Mouse (Mus musculus) leukemia stem cell, adult 10-12 weeks (primary cell): ENCODE data around the gene Pbxip1. TPM values are rescaled to one million over a fixed set of nuclear protein-coding genes. Genes with fewer than 3 reads are reported as not detected.

Source experiments
- polyA plus RNA-seq: library from polyadenylated mRNA; stranded (reverse); fragments of >175 nt; gene quantifications from 2 replicates; pipeline ENCODE4 v1.2.3, GENCODE M21; 2012; ENCODE audit warnings: low replicate concordance

Pbxip1 gene
- 12.7 and 17.4 TPM in 2 replicates for polyA plus RNA-seq

DNA sequence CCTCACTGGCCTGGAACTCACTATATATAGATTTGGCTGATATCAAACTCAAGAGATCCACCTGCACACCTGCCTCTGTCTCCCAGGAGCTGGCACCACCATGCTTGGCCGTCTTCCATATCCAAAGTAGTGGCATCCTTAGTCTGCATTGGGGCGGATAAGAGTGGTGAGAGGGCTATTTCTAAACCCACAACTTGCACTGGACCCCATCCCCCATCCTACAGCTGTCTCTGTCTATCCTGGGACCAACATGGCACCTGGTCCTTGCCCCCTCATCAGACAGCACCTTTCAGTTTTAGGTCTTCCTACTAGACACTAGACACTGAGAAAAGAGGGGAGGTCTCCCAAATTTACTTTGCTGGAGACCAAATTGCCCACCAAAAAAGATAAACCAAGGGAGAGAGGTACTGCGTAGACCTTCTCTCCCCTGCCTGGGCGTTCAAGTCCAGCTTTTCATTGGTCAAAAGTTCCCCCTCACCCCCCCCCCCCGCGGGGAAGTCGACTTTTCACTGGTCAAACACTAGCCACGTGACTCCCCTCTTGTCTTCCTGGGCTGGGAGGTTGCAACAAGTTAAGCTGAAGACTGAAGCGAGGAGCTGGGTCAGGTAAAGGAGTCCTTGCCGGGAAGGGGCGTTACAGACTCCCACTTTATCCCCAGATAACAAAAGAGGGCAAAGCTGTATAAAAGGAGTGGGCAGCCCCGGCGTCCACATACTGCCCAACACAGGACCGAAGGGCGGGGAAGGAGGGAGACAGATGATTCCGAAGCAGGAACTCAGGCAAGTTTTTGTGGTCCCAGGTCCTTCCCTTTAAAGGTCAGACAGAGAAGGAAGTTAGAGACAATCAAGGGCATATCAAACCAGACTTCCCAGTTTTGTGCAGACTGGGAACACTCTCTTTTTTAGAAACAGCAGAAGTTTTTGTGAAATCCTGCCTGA, at the start of gene Pbxip1:
Gene Pbxip1 (plus strand): TSS at position 531 of the 938 bp plus-strand sequence.

DNA sequence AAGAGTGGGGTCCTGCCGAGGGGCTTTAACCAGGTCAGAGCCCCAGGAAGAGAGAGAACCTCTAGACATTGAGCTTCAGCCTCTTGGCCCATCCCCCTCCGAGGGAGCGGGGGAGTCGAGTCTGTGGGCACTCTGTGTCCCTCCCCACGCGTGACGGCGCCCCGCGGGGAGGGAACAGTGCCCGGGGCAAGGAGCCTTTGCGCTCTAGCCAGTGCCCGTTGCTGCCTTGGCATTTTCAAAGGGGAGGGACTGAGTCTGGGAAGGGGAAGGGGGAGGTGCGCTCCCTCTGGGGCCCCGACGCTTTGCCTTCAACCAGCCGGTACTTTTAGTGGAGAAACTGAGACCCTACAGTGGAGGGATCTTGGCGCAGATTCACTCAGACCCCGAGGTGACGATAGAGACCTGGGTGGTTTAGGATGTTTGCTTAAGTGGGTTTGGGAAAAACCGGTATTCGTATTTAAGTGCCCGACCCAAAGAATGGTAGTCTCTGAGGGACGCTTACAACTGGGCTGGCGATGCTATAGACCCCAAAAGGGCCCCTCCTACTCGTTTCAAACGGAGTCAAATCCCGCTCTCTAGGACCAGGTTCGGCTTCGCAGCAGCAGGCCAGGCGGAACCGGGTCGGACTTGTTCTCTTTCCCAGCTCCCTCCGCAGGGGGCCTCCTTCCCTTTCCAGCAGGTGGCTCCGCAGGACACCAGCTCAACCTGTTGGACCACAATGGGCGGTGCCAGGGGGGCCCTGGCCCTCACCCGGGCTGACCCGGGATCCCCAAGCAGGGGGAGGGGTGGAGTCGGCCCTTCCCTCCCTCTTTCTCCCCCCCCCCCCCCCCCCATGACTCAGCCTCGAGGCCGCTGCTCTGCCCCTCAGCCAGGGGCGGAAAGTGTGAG, 42.3 kb upstream of the Pbxip1 start, which contains the start of gene Zbtb7b:
Gene Zbtb7b (minus strand): TSS at position 771 of the 888 bp plus-strand sequence.

DNA sequence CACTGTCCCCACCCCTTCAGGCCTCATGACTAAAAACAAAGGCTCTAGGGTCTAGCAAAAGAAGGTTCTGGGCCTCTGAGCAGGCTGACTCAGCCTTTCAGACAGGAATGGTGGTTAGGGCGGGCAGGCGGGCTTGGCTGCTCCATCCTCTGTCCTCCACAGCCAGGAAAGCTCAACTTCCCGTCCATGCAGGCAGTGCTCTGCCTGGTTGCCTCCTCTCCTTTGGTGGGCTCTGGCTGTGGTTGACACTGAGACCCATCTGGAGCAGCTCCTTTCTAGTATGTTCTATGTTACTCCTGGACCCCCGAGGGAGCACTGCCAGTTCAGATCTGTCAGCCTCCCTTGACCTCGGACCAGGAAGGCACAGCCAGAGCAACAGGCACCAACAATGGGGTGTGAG, 33.8 kb upstream of the Pbxip1 start, which contains the start of gene Lenep:
Gene Lenep (minus strand): TSS at position 101 of the 400 bp plus-strand sequence.

DNA sequence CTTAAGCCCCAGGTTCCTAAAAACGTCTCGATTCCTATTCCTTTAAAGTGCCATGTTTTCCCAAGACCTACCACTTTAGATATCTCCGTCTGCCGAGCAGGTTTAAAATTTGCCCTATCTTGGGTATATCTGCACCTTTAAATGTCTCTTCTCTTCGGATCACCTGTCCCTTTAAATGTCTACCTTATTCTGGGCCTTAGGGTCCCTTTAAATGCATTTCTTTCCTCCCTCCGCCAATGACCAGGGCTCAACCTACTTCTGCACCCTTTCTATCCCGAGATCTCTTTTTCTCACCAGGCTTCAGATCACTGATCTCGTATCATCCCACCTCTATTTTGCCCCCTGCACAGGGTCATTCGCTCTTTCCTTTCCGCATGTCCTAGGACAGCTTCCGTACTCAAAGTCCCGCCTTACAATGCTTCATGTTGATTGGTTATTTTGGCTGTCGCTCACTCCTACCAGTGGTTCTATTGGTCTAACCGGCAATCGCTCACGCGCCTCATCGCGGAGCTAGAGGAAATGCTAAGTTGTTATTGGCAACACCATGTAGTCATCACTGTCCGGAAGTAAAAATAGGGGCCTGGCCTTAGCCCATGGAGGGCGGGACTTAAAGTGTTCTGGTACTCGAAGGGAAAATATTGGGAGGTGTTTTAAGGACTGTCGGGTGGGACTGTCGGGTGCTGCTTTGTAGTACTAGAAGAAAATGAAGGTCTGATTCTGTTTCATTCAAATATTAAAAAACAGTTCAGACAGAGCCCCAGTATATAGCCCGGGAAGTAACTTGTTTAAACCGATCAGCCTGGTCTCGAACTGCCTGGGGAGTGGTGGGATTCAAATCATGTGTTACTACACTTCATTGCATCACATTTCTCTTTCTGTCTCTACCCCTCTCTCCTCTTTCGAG, 24.8 kb upstream of the Pbxip1 start, which contains the start of gene Flad1:
Gene Flad1 (minus strand): TSS at position 381 of the 904 bp plus-strand sequence.

DNA sequence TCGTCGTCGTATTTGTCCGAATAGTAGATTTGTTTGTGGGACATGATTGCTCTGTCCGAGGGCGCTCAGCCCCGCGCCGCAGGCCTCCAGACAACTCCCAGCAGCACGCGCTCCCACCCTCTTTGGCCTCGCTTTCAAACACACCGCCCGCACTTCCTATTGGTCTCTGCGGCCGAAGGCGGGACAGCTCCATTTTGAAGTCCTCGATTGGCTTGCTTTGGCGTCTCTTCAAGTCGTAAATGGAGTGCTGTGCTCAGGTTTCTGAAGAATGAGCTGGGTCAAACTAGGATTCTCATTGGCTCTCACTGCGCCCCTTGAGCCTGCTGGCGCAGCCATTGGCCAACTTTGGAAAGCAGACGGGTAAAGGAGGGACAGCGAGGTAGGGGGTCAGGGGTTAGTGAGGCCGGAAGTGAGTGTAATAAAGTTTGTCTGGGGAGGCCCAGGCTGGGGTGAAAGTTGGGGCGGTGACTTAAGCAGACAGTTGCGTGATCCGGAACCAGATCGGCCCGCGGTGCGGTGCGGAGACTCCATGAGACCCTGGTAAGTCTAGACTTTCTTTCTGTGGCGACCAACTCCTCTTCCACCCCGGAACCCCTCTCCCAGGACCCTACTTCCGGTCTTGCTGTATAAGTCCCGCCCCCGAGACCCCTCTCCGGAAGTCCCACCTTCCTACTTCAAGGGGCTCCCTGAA, 18.2 kb upstream of the Pbxip1 start, which contains the start of the genes Cks1b and Shc1:
Gene Cks1b (minus strand): TSS at position 214 of the 691 bp plus-strand sequence.
Gene Shc1 (plus strand): TSS at position 274 of the 691 bp plus-strand sequence.

DNA sequence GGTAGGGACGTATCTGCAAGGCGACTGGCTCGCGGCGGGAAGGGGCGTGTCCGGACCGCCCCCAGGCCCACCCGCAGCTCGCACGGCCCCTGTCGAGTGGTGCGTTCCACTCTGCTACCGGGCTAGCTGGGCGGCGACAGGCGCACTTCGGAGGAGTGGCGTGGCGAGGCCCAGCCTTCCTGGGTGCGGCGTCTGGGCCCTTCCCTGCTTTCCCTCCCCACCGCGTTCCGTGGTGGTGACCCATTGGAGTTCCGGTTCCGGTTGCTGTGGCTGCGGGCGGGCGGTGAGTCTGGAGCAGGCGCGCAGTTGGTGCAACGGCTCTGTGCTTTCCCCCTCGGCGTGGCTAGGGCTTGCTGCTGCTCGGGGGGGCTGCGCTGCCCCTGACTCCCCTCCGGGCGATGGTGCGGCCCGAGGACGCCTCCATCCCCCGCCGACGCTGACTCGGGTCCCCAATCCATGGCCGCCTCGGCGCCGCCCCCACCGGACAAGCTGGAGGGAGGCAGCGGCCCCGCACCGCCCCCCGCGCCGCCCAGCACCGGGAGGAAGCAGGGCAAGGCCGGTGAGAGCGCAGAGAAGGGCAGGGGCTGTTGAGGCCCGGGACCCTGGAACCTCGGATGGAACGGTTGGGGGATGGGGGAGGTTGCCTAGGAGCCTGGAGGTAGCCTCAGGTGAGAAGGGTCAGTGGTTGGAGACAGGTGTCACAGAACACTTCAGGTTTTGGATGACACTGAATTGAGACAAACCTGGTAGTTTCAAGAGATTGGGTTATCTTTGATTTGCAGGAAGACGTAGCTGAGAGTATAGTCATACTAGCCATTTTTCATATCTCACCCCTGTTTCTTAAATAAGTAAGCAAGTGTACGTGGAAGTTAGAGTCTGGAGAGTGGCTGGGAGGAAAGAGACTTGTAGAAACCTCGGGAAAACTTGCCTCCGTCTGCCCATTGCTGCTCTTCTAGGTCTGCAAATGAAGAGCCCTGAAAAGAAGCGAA, 6.0 kb upstream of the Pbxip1 start, which contains the start of gene Pygo2:
Gene Pygo2 (plus strand): TSS at position 44 of the 989 bp plus-strand sequence.

DNA sequence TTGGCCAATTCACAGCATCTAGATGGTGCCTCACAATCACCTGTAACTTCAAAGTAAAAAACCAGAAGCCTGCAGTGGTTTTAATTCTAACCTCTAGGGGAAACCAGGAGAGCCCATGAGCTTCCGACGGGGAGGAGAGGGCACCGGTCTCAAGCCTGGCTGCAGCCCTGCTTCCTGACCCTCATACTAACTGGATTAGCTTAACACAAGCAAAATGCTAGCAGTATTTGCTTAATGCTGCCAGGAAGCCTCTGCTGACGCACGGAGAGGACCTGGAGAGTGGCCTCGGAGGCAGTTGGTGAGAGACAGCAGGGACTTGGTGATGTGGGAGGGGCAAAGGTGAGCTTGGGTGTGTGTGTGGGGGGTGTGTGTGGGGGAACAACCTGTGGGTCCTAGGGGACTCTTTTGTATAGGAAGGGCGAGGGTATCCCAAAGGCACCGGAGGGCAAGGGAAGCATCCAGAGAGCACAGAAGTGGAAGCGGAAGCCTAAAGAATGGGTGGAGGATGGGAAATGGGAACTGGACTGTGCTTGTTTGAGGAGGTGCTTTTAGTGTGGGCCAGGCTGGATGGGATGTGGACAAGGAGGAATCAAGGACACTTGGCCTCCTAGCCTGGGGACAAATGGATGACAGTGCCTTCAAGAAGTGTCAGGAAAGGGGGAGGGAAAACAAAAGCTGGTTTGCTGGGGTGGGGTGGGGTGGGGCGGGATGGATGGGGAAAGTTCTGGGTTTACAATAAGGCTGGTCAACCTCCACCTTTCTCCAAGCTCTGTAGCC, 18.1 kb downstream of the Pbxip1 start, which contains the start of gene Pmvk:
Gene Pmvk (plus strand): TSS at position 141 of the 777 bp plus-strand sequence.

Other genes with a start within 250 kb of the Pbxip1 start
- gene Gba, start 233.8 kb upstream of the Pbxip1 start, polyA plus RNA-seq: 5.4 and 6.8 TPM in 2 replicates
- gene Thbs3, start 221.5 kb upstream of the Pbxip1 start, polyA plus RNA-seq: 0.07 and 0.12 TPM in 2 replicates
- 448 and 636 TPM in 2 replicates for gene Mtx1, start 209.6 kb upstream of the Pbxip1 start, polyA plus RNA-seq
- 0.77 TPM in 1 of 2 replicates, not detected in the other for gene Muc1, start 207.6 kb upstream of the Pbxip1 start, polyA plus RNA-seq
- gene Krtcap2, start 190.7 kb upstream of the Pbxip1 start, polyA plus RNA-seq: 48.3 and 213 TPM in 2 replicates
- gene Trim46, start 190.4 kb upstream of the Pbxip1 start, polyA plus RNA-seq: 2.6 and 5.4 TPM in 2 replicates
- 175 and 302 TPM in 2 replicates for gene Dpm3, start 177.3 kb upstream of the Pbxip1 start, polyA plus RNA-seq
- 10.0 and 13.3 TPM in 2 replicates for gene Slc50a1, start 166.1 kb upstream of the Pbxip1 start, polyA plus RNA-seq
- gene Efna1, start 155.6 kb upstream of the Pbxip1 start, polyA plus RNA-seq: 0.14 and 1.4 TPM in 2 replicates
- not detected in 2 replicates for gene Efna3, start 113.7 kb upstream of the Pbxip1 start, polyA plus RNA-seq
- gene Efna4, start 98.7 kb upstream of the Pbxip1 start, polyA plus RNA-seq: 0.39 and 0.50 TPM in 2 replicates
- 28.1 and 30.7 TPM in 2 replicates for gene Adam15, start 86.7 kb upstream of the Pbxip1 start, polyA plus RNA-seq
- gene Dcst2, start 74.7 kb upstream of the Pbxip1 start, polyA plus RNA-seq: not detected in 2 replicates
- not detected in 2 replicates for gene Dcst1, start 71.5 kb upstream of the Pbxip1 start, polyA plus RNA-seq
- gene Zbtb7b, start 41.9 kb upstream of the Pbxip1 start, polyA plus RNA-seq: 48.8 and 81.5 TPM in 2 replicates
- not detected in 2 replicates for gene Lenep, start 33.9 kb upstream of the Pbxip1 start, polyA plus RNA-seq
- gene Flad1, start 24.8 kb upstream of the Pbxip1 start, polyA plus RNA-seq: 6.2 and 29.0 TPM in 2 replicates
- 26.6 and 26.7 TPM in 2 replicates for gene Cks1b, start 18.3 kb upstream of the Pbxip1 start, polyA plus RNA-seq
- gene Shc1, start 18.3 kb upstream of the Pbxip1 start, polyA plus RNA-seq: 159 TPM in 2 replicates
- gene Pygo2, start 6.5 kb upstream of the Pbxip1 start, polyA plus RNA-seq: 423 and 488 TPM in 2 replicates
- gene Pmvk, start 17.8 kb downstream of the Pbxip1 start, polyA plus RNA-seq: 1.3 and 13.0 TPM in 2 replicates
- gene Kcnn3, start 83.5 kb downstream of the Pbxip1 start, polyA plus RNA-seq: 0.07 TPM in 1 of 2 replicates, not detected in the other